14 mouse cellular contexts compared by ENCODE assay signal in the genomic region with DNA sequence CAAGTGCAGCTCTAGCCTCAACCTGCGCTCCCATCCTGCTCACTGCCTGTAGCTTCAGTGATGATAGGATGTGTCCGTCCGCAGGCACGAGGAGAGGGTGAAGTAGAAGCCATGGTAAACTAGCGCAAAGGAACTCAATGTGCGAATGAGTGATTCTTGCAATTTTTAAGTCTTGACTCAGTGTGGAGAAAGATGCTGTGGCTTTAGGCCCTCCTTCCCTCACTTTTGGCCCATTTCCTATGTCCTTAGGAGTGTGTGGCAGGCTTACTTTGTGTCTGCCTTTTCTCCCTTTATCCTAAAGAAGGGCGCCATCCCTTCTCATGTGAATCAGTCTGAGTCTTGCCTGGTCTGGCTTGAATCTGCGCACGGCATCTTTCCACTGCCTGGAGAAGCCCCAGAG. TPM values are rescaled to one million over a fixed set of nuclear protein-coding genes. Genes with fewer than 3 reads are reported as not detected.
DNase-seq lines count a peak whose midpoint lies in the region; ATAC-seq and TF ChIP-seq lines count a peak whose summit lies in the region.
"Had no signal": no experiment of that assay in that cellular context is flagged by ENCODE, and none has a peak within 500 bp of the region (broad histone marks: within the 10 kb centered on the region; RNA-seq: fewer than 3 reads in every experiment).

No protein-coding gene starts in this region.

- H3K9ac ChIP-seq in lung, embryonic 14.5 days, result no peak overlapping the region
- H3K9ac ChIP-seq in embryonic facial prominence, embryonic 14.5 days (ENCODE audit: low read depth, low read length), result no peak overlapping the region
- H3K9ac ChIP-seq in limb, embryonic 15.5 days, result no peak overlapping the region
- H3K9ac ChIP-seq: forebrain, embryonic 13.5 days; liver, embryonic 14.5 days; midbrain, embryonic 15.5 days had no signal

- H3K4me1 ChIP-seq in heart, embryonic 10.5 days, result peaks cover 37% of the 10 kb centered on the region
- H3K4me1 ChIP-seq in lung, embryonic 14.5 days (ENCODE audit: insufficient read depth), result peaks cover 5% of the 10 kb centered on the region; the same call in 1 of the 2 replicates
- H3K4me1 ChIP-seq in embryonic facial prominence, embryonic 14.5 days (ENCODE audit: control insufficient read depth, insufficient read depth, low read length), result peaks cover 17% of the 10 kb centered on the region
- H3K4me1 ChIP-seq in limb, embryonic 15.5 days, result peaks cover 40% of the 10 kb centered on the region
- H3K4me1 ChIP-seq: forebrain, embryonic 13.5 days; midbrain, embryonic 15.5 days had no signal

- H3K27me3 ChIP-seq in heart, embryonic 10.5 days (ENCODE audit: insufficient read depth, poor library complexity, severe bottlenecking), result no peaks in the 10 kb centered on the region
- H3K27me3 ChIP-seq in lung, embryonic 14.5 days (ENCODE audit: insufficient read depth, low read length), result no peaks in the 10 kb centered on the region
- no peaks in the 10 kb centered on the region for H3K27me3 ChIP-seq in embryonic facial prominence, embryonic 14.5 days (replicated peaks; ENCODE audit: control insufficient read depth, insufficient read depth, low read length)
- no peaks in the 10 kb centered on the region for H3K27me3 ChIP-seq in limb, embryonic 15.5 days
- H3K27me3 ChIP-seq: forebrain, embryonic 13.5 days; midbrain, embryonic 15.5 days had no signal

- WGBS in heart, embryonic 10.5 days, result 90% methylated on average over 9 of the region's 9 CpGs
- WGBS in lung, embryonic 14.5 days, result 86% methylated on average over 9 of the region's 9 CpGs
- 78% methylated on average over 9 of the region's 9 CpGs for WGBS in embryonic facial prominence, embryonic 14.5 days
- 84% methylated on average over 9 of the region's 9 CpGs for WGBS in limb, embryonic 15.5 days

- no peak for ATAC-seq in lung, embryonic 14.5 days (ENCODE audit: insufficient read depth)
- ATAC-seq in embryonic facial prominence, embryonic 14.5 days (ENCODE audit: low read depth), result no peak
- no peak for ATAC-seq in limb, embryonic 15.5 days (ENCODE audit: insufficient number of reproducible peaks, low FRiP score, low TSS enrichment, low read depth)
- ATAC-seq: forebrain, embryonic 13.5 days; midbrain, embryonic 15.5 days had no signal

- no peak for DNase-seq in heart, embryonic 10.5 days (ENCODE audit: low spot score)
- no peak for DNase-seq in heart, adult 11 months
- DNase-seq in lung, embryonic 14.5 days, result no peak
- DNase-seq in lung, postnatal 36 days, result no peak
- DNase-seq in embryonic facial prominence, embryonic 14.5 days (ENCODE audit: low spot score), result no peak
- DNase-seq in natural killer cell, adult 2 months (ENCODE audit: low spot score in 2 of 2), result no peak
- DNase-seq in right cerebral cortex, adult 2 months (ENCODE audit: low spot score in 2 of 2), result no peak
- DNase-seq: adrenal gland, postnatal 10 days; cerebellum, adult 11 months; right cerebral cortex, adult 18-20 months had no signal

- peaks cover 59% of the 10 kb centered on the region for H3K36me3 ChIP-seq in heart, embryonic 10.5 days
- peaks cover 60% of the 10 kb centered on the region for H3K36me3 ChIP-seq in lung, embryonic 14.5 days (ENCODE audit: insufficient read depth)
- H3K36me3 ChIP-seq in embryonic facial prominence, embryonic 14.5 days (ENCODE audit: control insufficient read depth, insufficient read depth, low read length), result peaks cover 62% of the 10 kb centered on the region
- H3K36me3 ChIP-seq in limb, embryonic 15.5 days, result peaks cover 35% of the 10 kb centered on the region

- H3K4me3 ChIP-seq in heart, embryonic 10.5 days, result no peak overlapping the region
- no peak overlapping the region for H3K4me3 ChIP-seq in lung, embryonic 14.5 days (ENCODE audit: low read depth, low read length)
- no peak overlapping the region for H3K4me3 ChIP-seq in embryonic facial prominence, embryonic 14.5 days (ENCODE audit: low read depth, low read length)
- H3K4me3 ChIP-seq in limb, embryonic 15.5 days, result no peak overlapping the region
- H3K4me3 ChIP-seq: forebrain, embryonic 13.5 days; midbrain, embryonic 15.5 days had no signal

- no peak for TF ChIP-seq CTCF in lung, embryonic 14.5 days (IDR thresholded peaks at IDR 0.05; ENCODE audit: low read depth)

- peak overlapping the region; percentile 62 for H3K27ac ChIP-seq in heart, embryonic 10.5 days
- H3K27ac ChIP-seq in lung, embryonic 14.5 days (ENCODE audit: low read depth), result peak overlapping the region; percentile 72
- peak overlapping the region; percentile 69 for H3K27ac ChIP-seq in embryonic facial prominence, embryonic 14.5 days (replicated peaks; ENCODE audit: low read depth, low read length)
- H3K27ac ChIP-seq in limb, embryonic 15.5 days, result peak overlapping the region; percentile 57
- H3K27ac ChIP-seq: forebrain, embryonic 13.5 days; liver, embryonic 14.5 days; midbrain, embryonic 15.5 days had no signal

- no peak overlapping the region for H3K4me2 ChIP-seq in lung, embryonic 14.5 days
- H3K4me2 ChIP-seq in embryonic facial prominence, embryonic 14.5 days (ENCODE audit: low read depth, low read length), result no peak overlapping the region
- H3K4me2 ChIP-seq in limb, embryonic 15.5 days, result no peak overlapping the region
- H3K4me2 ChIP-seq: forebrain, embryonic 13.5 days; midbrain, embryonic 15.5 days had no signal

- H3K9me3 ChIP-seq in heart, embryonic 10.5 days, result no peaks in the 10 kb centered on the region
- H3K9me3 ChIP-seq in lung, embryonic 14.5 days (ENCODE audit: low read depth, low read length), result no peaks in the 10 kb centered on the region
- H3K9me3 ChIP-seq in embryonic facial prominence, embryonic 14.5 days (ENCODE audit: control insufficient read depth, low read length), result no peaks in the 10 kb centered on the region
- H3K9me3 ChIP-seq in limb, embryonic 15.5 days, result no peaks in the 10 kb centered on the region
- H3K9me3 ChIP-seq: forebrain, embryonic 13.5 days; midbrain, embryonic 15.5 days had no signal

RNA-seq across cellular contexts. Expression of a gene that starts 9.4 kb away (rescaled TPM):
- polyA plus RNA-seq in heart, embryonic 10.5 days (2016; fragmentation: Nextera tagmentation; extraction: Ambion mirVana), result 10.0 and 14.3 TPM in 2 replicates
- polyA plus RNA-seq in lung, embryonic 14.5 days (2014; fragmentation: Nextera tagmentation; extraction: Ambion mirVana), result 16.6 and 20.0 TPM in 2 replicates
- polyA plus RNA-seq in embryonic facial prominence, embryonic 14.5 days (2014; fragmentation: Nextera tagmentation; extraction: Ambion mirVana), result 23.9 and 27.3 TPM in 2 replicates
- polyA plus RNA-seq in limb, embryonic 15.5 days (2015; fragmentation: Nextera tagmentation; extraction: Ambion mirVana), result 31.0 and 33.6 TPM in 2 replicates
